Mouse (Mus musculus) inflammation-experienced regulatory T-cells, adult 6 months (primary cell): ENCODE data around the gene Mlxip. TPM values are rescaled to one million over a fixed set of nuclear protein-coding genes. Genes with fewer than 3 reads are reported as not detected.

Source experiments
- ATAC-seq: one replicate; pipeline ENCODE4 v1.8.0; 2017
- polyA plus RNA-seq, 3 experiments: library from polyadenylated mRNA; unstranded; fragments of 100-300 nt; shearing (Covaris generic); gene quantifications; one replicate each; pipeline ENCODE4 v1.2.1; 2017

Gene Mlxip
- polyA plus RNA-seq, 3 experiments from 2014 or later = 11.3 to 26.3 (median 18.1) TPM

DNA sequence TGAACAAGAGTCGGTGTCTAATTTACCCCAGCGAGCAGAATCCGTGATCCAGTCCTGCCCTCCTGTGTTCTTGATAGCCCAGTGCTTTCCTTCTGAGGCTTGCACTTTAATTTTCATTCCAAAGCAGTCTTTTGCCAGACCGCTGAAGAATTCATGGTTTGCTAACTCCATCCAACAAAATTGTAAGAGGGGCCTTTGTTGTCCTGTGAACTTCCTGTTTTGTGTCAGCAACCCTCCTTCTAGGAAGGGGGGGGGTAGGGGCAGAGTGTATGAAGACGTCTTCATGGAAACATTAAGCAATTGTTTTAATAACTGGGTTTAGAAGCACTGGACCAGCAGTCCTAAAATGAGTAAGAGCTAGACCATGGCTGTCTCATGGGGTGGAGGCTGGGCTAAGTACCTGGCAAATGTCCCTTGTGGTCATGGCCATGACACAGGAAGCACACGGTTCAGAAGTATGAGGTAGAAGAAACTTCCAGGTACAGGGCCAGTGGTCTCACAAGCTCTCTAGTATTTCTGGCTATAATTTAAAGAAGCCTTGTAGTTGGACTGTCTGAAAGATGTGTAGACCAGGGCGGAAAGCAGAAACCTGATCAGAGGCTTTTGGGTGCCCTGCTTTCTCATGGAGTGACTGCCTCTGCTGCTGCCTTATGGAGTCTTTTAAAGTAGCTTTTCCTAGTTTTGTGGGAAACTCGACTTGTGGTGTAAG, 41.6 kb downstream of the Mlxip start:
- ATAC-seq = peak; percentile 25

DNA sequence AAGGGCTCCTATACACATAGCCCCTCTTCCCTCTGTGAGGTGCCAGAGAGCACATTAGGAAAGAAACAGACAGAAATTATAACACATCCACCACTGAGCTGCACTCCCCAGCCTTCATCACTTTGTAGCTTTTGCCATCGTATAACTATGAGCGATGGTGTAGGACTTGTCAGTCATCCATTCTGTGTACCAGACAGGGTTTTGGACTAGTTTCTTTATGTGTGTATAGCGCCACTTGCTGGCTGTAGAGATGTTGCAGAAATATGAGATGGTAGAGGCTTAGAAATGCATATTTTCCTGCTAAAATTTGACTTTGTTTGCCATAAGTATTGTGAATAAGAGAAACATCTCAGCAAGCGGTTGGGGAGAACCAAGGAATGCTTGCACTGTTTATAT, 42.2 kb downstream of the Mlxip start:
- ATAC-seq = peak; percentile 64

DNA sequence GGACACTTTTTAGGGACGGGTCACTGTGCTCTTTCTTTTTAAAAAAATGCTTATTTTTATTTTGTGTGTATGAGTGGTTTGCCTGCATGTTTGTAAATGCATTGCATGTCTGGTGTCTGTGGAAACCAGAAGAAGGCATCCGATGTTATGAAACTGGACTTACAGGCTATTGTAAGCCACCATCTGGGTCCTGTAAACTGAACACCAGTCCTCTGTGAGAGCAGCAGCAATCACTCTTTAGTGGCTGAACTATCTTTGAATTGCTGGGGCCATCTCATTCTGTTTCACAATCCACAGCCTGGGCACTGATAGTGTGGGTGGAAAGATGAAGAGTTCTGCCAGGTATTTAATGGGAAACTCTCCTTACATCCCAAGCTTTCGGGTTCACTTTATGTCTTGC, 43.8 kb downstream of the Mlxip start:
- no peak for ATAC-seq

DNA sequence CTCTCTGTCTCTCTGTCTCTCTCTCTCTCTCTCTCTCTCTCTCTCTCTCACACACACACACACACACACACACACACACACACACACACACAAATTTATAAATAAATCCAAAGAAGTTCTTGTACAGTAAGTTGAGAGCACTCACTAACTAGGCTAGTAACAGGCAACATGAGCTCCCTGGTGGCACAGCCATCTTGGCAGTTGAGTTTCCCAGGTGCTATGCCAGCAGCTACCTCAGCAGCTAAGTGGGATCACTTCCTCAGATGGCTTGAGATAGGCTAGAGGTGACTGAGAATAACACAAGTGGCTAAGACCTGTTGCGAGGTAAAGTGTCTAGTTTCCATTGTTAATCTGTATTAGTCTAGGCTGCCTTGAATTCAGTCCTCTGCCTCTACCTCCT, 44.7 kb downstream of the Mlxip start:
- no peak for ATAC-seq

DNA sequence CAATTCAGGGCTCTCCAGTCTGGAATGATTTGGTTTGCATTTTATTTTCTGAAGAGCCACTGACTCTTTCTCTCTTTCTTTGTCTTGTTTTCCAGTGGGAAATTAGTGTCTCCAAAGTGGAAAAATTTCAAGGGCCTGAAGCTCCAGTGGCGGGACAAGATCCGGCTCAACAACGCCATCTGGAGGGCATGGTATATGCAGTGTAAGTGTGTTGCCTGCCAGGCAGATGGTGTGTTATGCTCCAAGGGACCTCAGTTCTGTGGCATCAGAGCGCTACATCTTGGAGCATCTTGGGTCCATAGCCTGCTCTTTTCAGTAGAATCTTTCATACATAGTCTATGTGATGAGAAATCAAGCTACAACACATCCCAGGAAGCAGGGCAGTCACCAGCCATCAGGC, 45.3 kb downstream of the Mlxip start:
- ATAC-seq = no peak

DNA sequence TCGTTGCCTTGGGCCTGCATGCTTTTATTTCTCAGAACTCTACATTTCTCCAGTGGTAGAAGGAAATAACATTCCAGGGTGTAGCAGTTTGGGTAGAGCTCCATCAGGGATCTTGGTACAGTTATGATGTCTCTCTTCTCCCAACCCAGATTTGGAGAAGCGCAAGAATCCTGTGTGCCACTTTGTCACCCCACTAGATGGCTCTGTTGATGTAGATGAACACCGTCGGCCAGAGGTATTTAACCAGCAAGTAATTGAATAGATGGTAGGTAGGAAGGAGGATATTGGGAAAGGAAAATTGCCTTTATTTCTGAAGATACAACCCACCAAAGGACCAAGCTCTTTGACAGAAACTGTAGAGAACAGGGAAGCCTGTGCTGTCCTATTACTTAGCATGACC, 46.1 kb downstream of the Mlxip start:
- no peak for ATAC-seq

DNA sequence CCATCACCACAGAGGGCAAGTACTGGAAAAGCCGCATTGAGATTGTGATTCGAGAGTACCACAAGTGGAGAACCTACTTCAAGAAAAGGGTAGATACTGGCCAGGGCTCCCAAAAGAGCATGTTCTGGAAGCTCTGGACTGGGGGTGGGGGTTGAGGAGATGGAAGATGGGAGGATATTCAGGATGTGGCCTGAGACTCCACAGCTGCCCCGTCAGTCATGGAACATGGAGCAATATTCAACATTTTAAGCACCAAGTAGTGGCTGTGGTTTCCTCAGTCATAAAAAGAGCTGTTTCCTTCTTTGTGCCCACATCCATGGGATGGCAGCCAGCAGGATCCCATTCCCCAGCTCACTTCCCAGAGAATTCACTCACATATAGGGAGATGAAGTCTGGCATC, 47.7 kb downstream of the Mlxip start:
- no peak for ATAC-seq

DNA sequence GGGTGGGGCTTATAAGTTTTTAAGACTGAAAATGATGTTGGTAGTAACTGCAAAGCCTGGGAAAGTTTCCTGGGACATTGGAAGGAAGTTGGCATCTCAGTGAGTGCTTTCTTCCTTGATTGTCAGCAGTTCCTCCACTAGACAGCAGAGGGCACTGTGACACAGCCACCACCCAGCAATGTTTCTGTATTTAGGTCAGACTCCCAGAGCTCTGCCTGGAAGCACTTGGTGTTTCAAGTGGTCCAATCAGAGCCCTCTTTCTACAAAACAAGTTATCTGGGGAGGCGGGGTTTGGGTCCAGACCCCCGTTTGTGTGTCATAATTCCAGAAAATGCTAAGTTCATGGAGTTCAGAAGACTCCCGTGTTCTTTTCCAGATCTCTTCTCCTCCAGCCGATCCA, 49.5 kb downstream of the Mlxip start:
- ATAC-seq = peak; percentile 46

DNA sequence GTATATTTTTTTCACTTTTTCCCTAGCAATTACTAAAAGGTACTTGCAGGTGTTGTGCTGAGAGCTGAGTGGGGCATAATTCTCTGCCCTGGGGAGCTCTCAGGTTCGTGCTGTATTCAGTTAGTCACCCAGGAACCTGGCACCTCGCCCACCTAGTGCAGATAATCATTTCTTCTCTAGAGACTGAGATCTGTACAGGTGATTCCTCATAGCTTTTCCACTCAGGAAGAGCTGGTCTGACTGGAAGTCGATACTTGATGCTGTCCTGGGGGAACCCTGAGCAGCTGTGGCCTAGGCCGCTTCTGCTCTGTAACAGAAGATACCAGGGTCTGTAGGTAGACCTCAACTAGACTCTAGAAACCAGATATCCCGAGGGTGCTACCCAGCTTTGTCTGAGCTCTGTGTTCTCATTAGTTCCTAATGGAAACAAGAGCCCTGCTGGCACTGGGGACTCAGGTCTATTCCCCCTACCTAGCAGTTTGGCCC, 50.3 kb downstream of the Mlxip start:
- no peak for ATAC-seq

DNA sequence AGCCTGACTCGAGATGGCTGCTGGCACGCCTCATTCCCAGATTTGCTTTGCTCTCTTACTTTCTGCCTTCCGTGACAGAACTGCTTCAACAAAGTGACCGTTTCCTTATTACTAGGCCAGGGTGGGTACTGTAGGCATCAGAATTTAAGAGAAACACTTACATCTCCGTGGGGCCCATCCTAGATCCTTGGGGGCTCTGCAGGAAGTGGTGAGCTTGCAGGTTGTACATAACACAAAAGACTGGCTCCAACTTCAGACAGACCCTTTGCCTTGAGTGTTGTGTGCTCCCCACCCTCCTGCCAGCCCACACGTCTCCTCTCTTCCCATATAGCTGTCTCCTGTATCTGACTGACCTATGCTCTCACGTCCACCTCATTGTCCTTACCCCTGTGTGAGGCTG, 57.3 kb downstream of the Mlxip start:
- ATAC-seq = no peak

DNA sequence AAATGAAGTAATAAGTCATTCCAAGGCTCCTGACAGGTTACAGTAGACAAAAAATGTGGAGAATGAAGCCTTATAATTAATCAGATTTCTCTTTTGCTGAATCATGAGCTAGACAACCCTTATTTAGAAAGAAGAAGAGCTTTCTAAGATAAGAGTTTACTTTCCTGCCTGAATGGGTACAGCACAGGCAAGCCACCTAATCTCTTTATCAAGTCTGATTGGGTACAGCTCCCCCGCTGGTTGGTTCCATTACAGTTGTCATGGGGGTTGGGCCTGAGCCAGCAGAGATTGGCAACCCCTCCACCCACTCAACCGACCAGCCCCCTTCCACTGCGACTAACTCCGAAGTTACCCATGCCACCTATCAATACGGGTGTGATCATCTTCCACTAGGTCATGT, 66.8 kb downstream of the Mlxip start:
- ATAC-seq = no peak

DNA sequence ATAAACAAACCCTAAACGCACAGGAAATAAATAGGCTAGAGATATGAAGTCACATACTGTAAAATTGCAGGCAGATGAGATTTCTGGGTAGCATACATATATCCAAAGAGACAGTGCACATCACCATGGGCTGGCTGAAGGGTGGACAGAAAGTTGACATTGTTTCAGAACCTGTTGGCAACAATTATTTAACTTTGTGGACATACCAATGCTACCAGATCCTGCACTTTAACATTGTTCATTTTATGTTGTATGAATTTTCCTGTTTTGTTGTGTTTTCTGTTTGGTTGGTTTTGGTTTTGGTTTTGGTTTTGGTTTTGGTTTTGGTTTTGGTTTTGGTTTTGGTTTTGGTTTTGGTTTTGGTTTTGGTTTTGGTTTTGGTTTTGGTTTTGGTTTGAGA, 70.0 kb downstream of the Mlxip start:
- no peak for ATAC-seq

DNA sequence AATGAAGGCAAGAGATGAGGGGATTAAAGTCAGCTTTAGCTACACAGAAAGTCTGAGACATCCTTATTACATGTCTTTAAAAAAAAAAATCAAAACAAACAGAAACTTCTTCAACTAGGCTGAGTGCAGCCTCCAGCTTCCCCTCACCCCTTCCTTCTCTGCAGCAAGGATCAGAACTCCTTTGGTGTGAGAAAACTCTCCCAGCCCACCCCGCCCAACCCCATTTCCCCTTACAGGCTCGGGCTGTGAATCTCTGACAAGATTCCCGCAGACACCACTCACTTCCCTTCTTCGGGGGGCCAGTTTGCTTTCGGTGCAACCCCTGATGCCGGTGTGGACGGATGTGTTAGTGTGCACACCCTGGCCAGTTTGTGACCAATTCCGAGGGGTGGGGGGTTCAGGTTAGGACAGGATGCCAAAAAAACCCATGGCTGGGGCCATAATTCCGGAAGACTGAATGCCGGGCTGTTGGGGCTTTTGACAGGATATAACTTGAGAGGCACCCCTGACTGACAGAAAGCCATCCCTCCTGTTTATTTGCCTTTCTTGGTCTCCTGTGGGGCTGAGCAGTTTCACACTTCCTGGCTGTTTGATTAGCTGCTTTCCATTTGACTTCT, 76.3 kb downstream of the Mlxip start:
- ATAC-seq = peak; percentile 85

DNA sequence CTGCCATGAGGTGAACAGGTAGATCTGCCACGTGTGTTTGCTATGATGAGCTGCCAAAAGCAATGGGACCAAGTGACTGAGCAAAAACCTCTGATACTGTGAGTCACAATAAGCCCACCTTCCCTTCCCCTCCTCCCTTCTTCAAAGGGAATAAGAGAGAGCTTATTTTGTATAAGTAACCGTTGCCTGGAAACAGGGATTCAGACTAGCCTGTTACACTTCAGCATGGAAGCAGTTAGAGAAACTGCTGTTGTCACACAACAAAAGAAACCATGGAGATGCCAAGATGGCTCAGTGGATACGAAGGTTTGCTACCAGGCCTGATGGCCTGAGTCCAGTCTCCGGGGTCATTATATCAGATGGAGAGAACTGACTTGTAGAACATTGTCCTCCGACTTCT, 79.2 kb downstream of the Mlxip start:
- ATAC-seq = no peak

DNA sequence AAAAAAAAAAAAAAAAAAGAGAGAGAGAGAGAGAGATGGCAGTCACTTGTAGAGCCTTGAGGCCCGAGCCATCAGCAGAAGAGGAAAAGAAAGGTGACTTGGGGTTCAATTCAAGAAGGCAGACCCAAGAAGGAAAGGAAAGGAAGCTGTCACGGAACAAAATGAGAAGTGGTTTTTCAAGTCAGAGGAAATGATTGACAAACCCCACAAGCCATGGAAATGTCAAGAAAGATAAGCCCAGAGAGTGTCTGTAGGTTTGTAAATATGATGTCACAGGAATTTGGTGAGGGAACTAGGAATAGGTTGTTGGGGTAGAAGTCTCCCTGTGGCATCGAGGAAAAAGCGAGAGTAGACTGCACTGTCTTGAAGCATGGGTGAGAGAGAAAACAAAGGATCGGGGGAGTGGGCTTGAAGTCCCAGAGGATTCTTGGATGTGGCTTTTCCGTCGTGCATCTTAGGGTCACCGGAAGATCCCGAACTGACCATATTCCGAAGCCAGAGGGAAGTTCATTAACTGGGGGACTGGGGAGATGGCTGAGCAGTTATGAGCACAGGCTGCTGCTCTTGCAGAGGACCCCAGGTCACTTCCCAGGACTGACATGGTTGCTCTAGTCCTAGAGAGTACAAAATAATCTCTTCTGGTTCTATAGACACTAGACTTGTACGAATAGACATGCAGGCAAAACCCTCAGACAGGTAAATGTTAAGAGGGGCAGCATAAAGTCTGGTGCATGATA, 93.2 kb downstream of the Mlxip start:
- no peak for ATAC-seq

DNA sequence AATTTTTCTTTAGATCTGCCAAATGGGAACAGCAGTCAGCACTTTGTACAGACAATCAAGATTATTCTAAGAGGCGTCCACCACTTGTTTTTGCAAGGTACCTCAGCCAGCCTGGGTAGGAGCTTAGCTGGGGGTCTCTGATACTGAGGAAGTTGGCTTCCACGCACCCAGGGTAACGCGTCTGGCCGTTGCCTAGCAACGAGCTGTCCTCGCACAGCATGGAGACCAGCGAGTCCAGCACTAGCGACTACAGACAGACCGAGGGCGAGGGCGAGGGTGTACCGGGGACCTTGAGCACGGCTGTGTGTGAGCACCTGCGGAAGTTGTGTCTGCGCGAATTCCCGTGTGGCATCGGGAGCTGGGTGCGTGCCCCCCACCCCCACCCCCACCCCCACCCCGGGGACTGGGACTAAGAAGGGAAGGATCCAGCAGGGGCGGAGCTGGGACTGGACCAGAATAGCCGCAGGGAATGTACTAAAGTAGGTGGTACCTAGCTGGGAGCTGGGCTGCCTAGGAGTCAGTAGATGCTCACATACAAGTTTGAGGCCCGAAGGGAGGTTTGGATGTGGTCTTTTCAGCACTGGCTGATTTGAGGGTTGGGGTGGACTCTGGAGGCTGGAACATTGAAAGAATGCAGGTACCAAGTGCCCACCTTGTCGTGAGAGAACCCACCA, 94.7 kb downstream of the Mlxip start, which contains the start of the genes Lrrc43 and Il31:
TSS of gene Lrrc43 (plus strand) at position 194 of the 674 bp plus-strand sequence.
TSS of gene Il31 (minus strand) at position 378 of the 674 bp plus-strand sequence.
- ATAC-seq = no peak

DNA sequence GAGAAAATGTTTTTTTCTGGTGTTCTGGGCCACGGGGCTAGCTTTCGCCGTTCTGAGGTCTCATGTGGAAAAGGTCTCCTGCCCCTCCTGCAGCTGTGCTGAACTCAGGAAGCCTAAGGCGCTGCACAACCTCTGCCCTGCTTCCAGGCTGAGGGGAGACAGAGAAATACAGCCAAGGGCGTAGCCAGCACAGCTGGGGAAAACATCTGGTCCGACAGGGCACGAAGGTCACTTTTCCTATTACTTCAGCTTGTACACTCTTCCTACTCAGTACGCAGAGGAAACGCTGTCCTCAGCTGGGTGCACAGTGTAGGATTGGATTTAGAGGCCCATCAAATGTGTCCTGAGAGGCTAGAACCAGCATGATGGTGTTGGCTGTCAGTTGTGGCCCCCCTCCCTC, 95.3 kb downstream of the Mlxip start:
- no peak for ATAC-seq

DNA sequence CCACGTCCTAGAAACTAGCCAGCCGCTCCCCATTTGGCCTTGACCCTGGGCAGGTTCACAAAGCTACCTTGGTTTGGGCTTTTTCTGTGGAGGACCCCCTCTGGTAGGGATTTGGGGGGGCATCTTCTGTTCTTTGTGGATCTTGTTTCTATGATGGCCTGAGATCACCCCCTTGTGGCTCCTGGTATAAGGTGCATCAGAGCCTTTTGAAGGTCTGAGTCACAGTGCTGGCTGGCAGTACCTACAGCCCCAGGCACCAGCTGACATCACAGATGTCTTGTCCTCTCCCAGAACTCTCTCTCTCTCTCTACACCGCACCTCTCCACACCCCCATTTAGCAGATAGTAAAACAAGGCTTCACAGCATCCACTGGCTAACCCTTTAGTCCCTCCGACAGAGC, 105.1 kb downstream of the Mlxip start:
- no peak for ATAC-seq

DNA sequence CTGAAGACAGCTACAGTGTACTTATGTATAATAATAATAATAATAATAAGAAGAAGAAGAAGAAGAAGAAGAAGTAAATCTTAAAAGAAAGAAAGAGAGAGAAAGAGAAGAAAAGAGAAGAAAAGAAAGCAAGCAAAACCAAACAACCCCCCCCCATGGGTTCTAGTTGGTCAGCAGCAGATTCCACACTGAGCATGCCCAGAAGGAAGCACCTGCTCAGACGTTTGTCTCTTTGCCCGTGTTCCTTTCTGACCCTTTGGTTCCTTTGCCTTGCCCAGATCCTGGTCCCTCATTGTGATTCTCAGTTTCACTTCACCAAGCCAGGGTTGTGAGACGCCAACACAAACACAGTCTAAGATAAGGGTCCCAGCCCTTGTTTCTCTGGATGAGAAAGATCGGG, 107.4 kb downstream of the Mlxip start:
- ATAC-seq = no peak
